Mouse (Mus musculus) adrenal gland, adult 2 months (tissue): ENCODE data around the gene Slc38a6. TPM values are rescaled to one million over a fixed set of nuclear protein-coding genes. Genes with fewer than 3 reads are reported as not detected.
A peak's percentile ranks its signal among the peaks of the same experiment; 100 is the strongest.

Source experiments
- DNase-seq: peaks from one replicate; pipeline ENCODE4 v3.0.0; 2021
- polyA plus RNA-seq: library from polyadenylated mRNA; depleted of rRNA; stranded (reverse); fragments of >200 nt; gene quantifications from 2 replicates; pipeline ENCODE4 v1.2.3, GENCODE M21; 2012
- total RNA-seq, 2 experiments: library from RNA; stranded (reverse); gene quantifications; 2 replicates each; pipeline ENCODE4 v1.2.3; 2021

Slc38a6 gene
- total and polyA plus RNA-seq, 3 experiments: 5.9 to 8.5 (median 8.3) TPM

GRCm38 (mm10) chr12:73357311-73357710, 70.7 kb downstream of the Slc38a6 start:
- no peak for DNase-seq

- DNase-seq: no peak
Observed at GRCm38 (mm10) chr12:73357736-73358135, 71.2 kb downstream of the Slc38a6 start.

GRCm38 (mm10) chr12:73358640-73359039, 72.1 kb downstream of the Slc38a6 start:
- peak; percentile 44 for DNase-seq

- no peak for DNase-seq
Observed at GRCm38 (mm10) chr12:73359520-73359919, 72.9 kb downstream of the Slc38a6 start.

- DNase-seq: no peak
Observed at GRCm38 (mm10) chr12:73361201-73361600, 74.6 kb downstream of the Slc38a6 start.

- DNase-seq: no peak
Observed at GRCm38 (mm10) chr12:73363401-73363800, 76.8 kb downstream of the Slc38a6 start.

GRCm38 (mm10) chr12:73363956-73364355, 77.4 kb downstream of the Slc38a6 start:
- no peak for DNase-seq

- DNase-seq: no peak
Observed at GRCm38 (mm10) chr12:73366581-73366980, 80.0 kb downstream of the Slc38a6 start.

GRCm38 (mm10) chr12:73367460-73368079, 81.0 kb downstream of the Slc38a6 start:
- DNase-seq: no peak

GRCm38 (mm10) chr12:73368868-73369608, 82.5 kb downstream of the Slc38a6 start:
- no peak for DNase-seq

- DNase-seq: no peak
Observed at GRCm38 (mm10) chr12:73370367-73370944, 83.9 kb downstream of the Slc38a6 start.

GRCm38 (mm10) chr12:73371132-73371531, 84.6 kb downstream of the Slc38a6 start:
- peak; percentile 74 for DNase-seq

GRCm38 (mm10) chr12:73378026-73378425, 91.4 kb downstream of the Slc38a6 start:
- no peak for DNase-seq

GRCm38 (mm10) chr12:73378724-73379355, 92.3 kb downstream of the Slc38a6 start:
- no peak for DNase-seq

GRCm38 (mm10) chr12:73380686-73381360, 94.2 kb downstream of the Slc38a6 start:
- DNase-seq: no peak

- no peak for DNase-seq
Observed at GRCm38 (mm10) chr12:73381452-73381851, 94.9 kb downstream of the Slc38a6 start.

- DNase-seq: no peak
Observed at GRCm38 (mm10) chr12:73382290-73383178, 96.0 kb downstream of the Slc38a6 start.

GRCm38 (mm10) chr12:73383179-73383510, 96.6 kb downstream of the Slc38a6 start:
- DNase-seq: no peak

- no peak for DNase-seq
Observed at GRCm38 (mm10) chr12:73383861-73384260, 97.3 kb downstream of the Slc38a6 start.

GRCm38 (mm10) chr12:73384747-73385146, 98.2 kb downstream of the Slc38a6 start:
- no peak for DNase-seq

GRCm38 (mm10) chr12:73392507-73392906, 105.9 kb downstream of the Slc38a6 start:
- no peak for DNase-seq
